Mouse (Mus musculus): ENCODE results near the gene Isl1.

- TF ChIP-seq CTCF (IDR thresholded peaks at IDR 0.05; ENCODE audit: borderline replicate concordance, insufficient read depth, low read length) (no peak), POLR2A (IDR thresholded peaks at IDR 0.05; ENCODE audit: low read depth, low read length) (no peak)
These were observed 16.0 kb downstream of the Isl1 start for GRCm38 (mm10) chr13:116293301-116294150.
